Mouse (Mus musculus): ENCODE measurements around the gene Sart3.

GRCm38 (mm10) chr5:113735023-113735344, 37.3 kb downstream of the Sart3 start:
- TF ChIP-seq POLR2A (IDR thresholded peaks at IDR 0.05; ENCODE audit: borderline replicate concordance, extremely low read depth, insufficient read depth, insufficient read length, poor library complexity, severe bottlenecking): no peak
- TF ChIP-seq CTCF (IDR thresholded peaks at IDR 0.05; ENCODE audit: borderline replicate concordance, extremely low read depth, insufficient read depth, insufficient read length): no peak

Measured in brain, embryonic 14.5 days (tissue).